Mouse (Mus musculus) spleen, postnatal 36 days (tissue): ENCODE measurements around the gene Jade1.

ENCODE experiments used
- DNase-seq, 2 experiments: peaks; one replicate each; pipeline ENCODE4 v3.0.0; 2022; ENCODE audit warnings: low spot score in 2 of 2, mixed read lengths in 1 of 2

The Jade1 gene

GRCm38 (mm10) chr3:41598412-41598811 lies 42.9 kb downstream of the Jade1 start:
- no peak for DNase-seq

- no peak for DNase-seq
These were observed 43.7 kb downstream of the Jade1 start for GRCm38 (mm10) chr3:41599226-41599625.

- DNase-seq = peak; percentile 42 to 43
These were observed 44.5 kb downstream of the Jade1 start for GRCm38 (mm10) chr3:41599806-41600589.

GRCm38 (mm10) chr3:41601226-41602020 lies 45.9 kb downstream of the Jade1 start:
- DNase-seq = no peak

- no peak for DNase-seq
These were observed 47.4 kb downstream of the Jade1 start for GRCm38 (mm10) chr3:41602933-41603332.

GRCm38 (mm10) chr3:41603470-41604019 lies 48.0 kb downstream of the Jade1 start:
- DNase-seq = no peak

- no peak for DNase-seq
These were observed 49.2 kb downstream of the Jade1 start for GRCm38 (mm10) chr3:41604629-41605321.

- DNase-seq = no peak
These were observed 50.2 kb downstream of the Jade1 start for GRCm38 (mm10) chr3:41605601-41606329.

GRCm38 (mm10) chr3:41606330-41606664 lies 50.8 kb downstream of the Jade1 start:
- DNase-seq = no peak

GRCm38 (mm10) chr3:41607050-41607449 lies 51.5 kb downstream of the Jade1 start:
- DNase-seq = no peak

GRCm38 (mm10) chr3:41607467-41607866 lies 51.9 kb downstream of the Jade1 start:
- no peak for DNase-seq

GRCm38 (mm10) chr3:41609071-41609470 lies 53.5 kb downstream of the Jade1 start:
- DNase-seq = no peak

- DNase-seq = no peak
These were observed 56.7 kb downstream of the Jade1 start for GRCm38 (mm10) chr3:41612211-41612610.

- DNase-seq = no peak
These were observed 58.2 kb downstream of the Jade1 start for GRCm38 (mm10) chr3:41613706-41614105.

- DNase-seq = no peak
These were observed 58.9 kb downstream of the Jade1 start for GRCm38 (mm10) chr3:41614230-41614985.

GRCm38 (mm10) chr3:41618036-41618435 lies 62.5 kb downstream of the Jade1 start:
- DNase-seq = no peak

- no peak for DNase-seq
These were observed 63.0 kb downstream of the Jade1 start for GRCm38 (mm10) chr3:41618488-41618887.

GRCm38 (mm10) chr3:41620971-41621370 lies 65.4 kb downstream of the Jade1 start:
- no peak for DNase-seq

GRCm38 (mm10) chr3:41655642-41656041 lies 100.1 kb downstream of the Jade1 start:
- no peak for DNase-seq
